1 mouse cellular context compared by ENCODE assay signal in the genomic region with DNA sequence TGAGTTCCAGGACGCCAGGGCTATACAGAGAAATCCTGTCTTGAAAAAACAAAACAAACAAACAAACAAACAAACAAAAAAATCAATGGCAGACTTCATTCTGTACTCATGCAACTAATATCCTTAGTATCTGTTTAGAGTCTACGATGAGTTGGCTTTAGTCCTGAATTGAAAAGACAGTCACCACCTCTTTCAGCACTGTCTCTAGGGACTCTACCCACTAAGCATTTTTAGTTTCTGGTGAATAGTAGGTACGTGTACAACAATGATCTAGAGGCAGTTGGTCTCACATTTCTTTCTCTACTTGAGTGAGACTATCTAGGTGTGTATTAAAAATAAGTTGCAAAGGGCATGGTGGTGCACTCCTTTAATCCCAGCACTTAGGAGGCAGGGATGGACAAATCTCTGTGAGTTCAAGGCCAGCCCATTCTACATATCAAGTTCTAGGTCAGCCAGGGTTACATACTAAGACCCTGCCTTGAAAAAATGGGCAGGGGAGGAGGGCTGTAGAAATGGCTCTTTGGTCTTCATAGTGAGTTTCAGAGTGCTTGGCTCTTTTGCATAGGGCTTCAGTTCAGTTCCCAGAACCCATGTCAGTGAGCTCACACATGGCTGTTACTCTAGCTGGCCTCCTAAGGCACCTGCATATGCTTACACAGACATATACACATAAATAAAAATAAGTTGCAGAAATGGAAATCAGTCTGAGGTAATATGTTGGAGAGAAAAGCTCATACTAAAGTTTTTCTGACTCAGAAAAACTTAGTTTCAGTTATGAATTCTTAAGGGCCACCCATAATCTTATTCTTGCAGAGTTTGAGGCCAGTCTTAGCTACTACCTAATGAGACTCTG.
TF ChIP-seq lines count a peak whose summit lies in the region.

No protein-coding gene starts in this region.

TF ChIP-seq in CH12.LX, 34 proteins besides CTCF, POLR2A, EP300 and RAD21 (continued from another document):
- TF ChIP-seq PAX5 (IDR thresholded peaks at IDR 0.05; ENCODE audit: low read length): no peak
- no peak for TF ChIP-seq POLR2AphosphoS2 (IDR thresholded peaks at IDR 0.05; ENCODE audit: low read depth, low read length)
- TF ChIP-seq RCOR1 (conservative IDR thresholded peaks at IDR 0.05; ENCODE audit: low read depth, low read length): peak; percentile 53; the same call in 1 of the 2 replicates
- no peak for TF ChIP-seq GABPA (IDR thresholded peaks at IDR 0.05; ENCODE audit: insufficient replicate concordance, low read depth, low read length)
- TF ChIP-seq MAFK (IDR thresholded peaks at IDR 0.05; ENCODE audit: insufficient replicate concordance, low read length): peak; percentile 54; the same call in 1 of the 2 replicates
- TF ChIP-seq BHLHE40 (IDR thresholded peaks at IDR 0.05; ENCODE audit: low read depth, low read length): peak; percentile 78
- TF ChIP-seq ZNF384 (IDR thresholded peaks at IDR 0.05; ENCODE audit: low read depth, low read length): peak; percentile 51; the same call in 1 of the 2 replicates
- peak; percentile 79; the same call in 1 of the 2 replicates for TF ChIP-seq MXI1 (IDR thresholded peaks at IDR 0.05; ENCODE audit: low read depth, low read length)
- TF ChIP-seq KAT2A (IDR thresholded peaks at IDR 0.05; ENCODE audit: insufficient replicate concordance, low read length): no peak
- no peak; the same call in 1 of the 2 replicates for TF ChIP-seq ZKSCAN1 (IDR thresholded peaks at IDR 0.05; ENCODE audit: borderline replicate concordance, low read depth, low read length)
- TF ChIP-seq TCF12 (IDR thresholded peaks at IDR 0.05; ENCODE audit: low read depth, low read length): peak; percentile 35; the same call in 1 of the 2 replicates
- TF ChIP-seq ELF1 (IDR thresholded peaks at IDR 0.05; ENCODE audit: low read depth, low read length): no peak; the same call in 1 of the 2 replicates
- peak; percentile 8; the same call in 1 of the 2 replicates for TF ChIP-seq JUND (conservative IDR thresholded peaks at IDR 0.05; ENCODE audit: low read depth, low read length)
- TF ChIP-seq SIN3A (IDR thresholded peaks at IDR 0.05; ENCODE audit: low read length): peak; percentile 59
- peak; percentile 3; the same call in 1 of the 2 replicates for TF ChIP-seq MYC (IDR thresholded peaks at IDR 0.05; ENCODE audit: low read depth, low read length)
- no peak for TF ChIP-seq USF2 (conservative IDR thresholded peaks at IDR 0.05; ENCODE audit: low read depth, low read length)
- no peak for TF ChIP-seq HCFC1 (IDR thresholded peaks at IDR 0.05; ENCODE audit: low read depth, low read length)
- TF ChIP-seq MAX (IDR thresholded peaks at IDR 0.05; ENCODE audit: low read length): peak; percentile 50; the same call in 1 of the 2 replicates
- TF ChIP-seq CHD2 (IDR thresholded peaks at IDR 0.05; ENCODE audit: low read length): peak; percentile 55; the same call in 1 of the 2 replicates
- 0 out of 2 replicates have a peak, but pooled peaks have one; percentile 46 for TF ChIP-seq TBP (conservative IDR thresholded peaks at IDR 0.05; ENCODE audit: low read depth, low read length)
- no peak for TF ChIP-seq NRF1 (IDR thresholded peaks at IDR 0.05; ENCODE audit: low read depth, low read length)
- TF ChIP-seq CHD1 (IDR thresholded peaks at IDR 0.05; ENCODE audit: low read depth, low read length): no peak
- TF ChIP-seq ZC3H11A (IDR thresholded peaks at IDR 0.05; ENCODE audit: low read depth, low read length): no peak
- no peak for TF ChIP-seq SMC3 (IDR thresholded peaks at IDR 0.05; ENCODE audit: low read depth, low read length)
- TF ChIP-seq ETS1 (conservative IDR thresholded peaks at IDR 0.05; ENCODE audit: low read depth, low read length): peak; percentile 46
